Mouse (Mus musculus) heart, postnatal 0 days (tissue): ENCODE measurements around the gene Dnaja4.
A peak's percentile ranks its signal among the peaks of the same experiment; 100 is the strongest.

Experiments used
- CTCF ChIP-seq: IDR thresholded peaks from 2 replicates; pipeline ENCODE4 v1.5.1; 2016; ENCODE audit warnings: antibody characterized with exemption, control low read depth, low read depth
- EP300 ChIP-seq: IDR thresholded peaks from 2 replicates; pipeline ENCODE4 v1.6.1; 2016; ENCODE audit warnings: antibody characterized with exemption, low read depth

DNA sequence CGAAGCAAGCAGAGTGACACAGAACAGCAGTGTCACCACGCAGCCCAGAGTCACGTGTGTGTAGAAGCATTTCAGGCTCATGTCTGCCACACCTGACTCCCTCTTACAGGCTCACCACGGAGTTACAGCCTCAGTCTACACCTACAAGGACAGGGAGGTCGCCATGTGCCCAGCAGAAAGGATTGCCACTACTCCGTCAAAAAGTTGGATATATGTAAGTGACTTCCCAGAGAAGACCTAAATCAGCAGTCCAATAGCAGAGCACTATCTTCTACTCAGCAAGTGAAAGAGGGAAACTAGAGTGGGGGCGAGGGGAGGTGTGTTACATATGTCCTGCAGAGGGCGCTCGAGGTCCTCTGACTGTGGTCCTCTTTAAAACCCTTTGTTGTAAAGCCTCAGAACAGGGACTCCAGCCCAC is 37.6 kb downstream of the Dnaja4 start:
- TF ChIP-seq CTCF (peak; percentile 68), EP300 (no peak)
